In the genomic region with DNA sequence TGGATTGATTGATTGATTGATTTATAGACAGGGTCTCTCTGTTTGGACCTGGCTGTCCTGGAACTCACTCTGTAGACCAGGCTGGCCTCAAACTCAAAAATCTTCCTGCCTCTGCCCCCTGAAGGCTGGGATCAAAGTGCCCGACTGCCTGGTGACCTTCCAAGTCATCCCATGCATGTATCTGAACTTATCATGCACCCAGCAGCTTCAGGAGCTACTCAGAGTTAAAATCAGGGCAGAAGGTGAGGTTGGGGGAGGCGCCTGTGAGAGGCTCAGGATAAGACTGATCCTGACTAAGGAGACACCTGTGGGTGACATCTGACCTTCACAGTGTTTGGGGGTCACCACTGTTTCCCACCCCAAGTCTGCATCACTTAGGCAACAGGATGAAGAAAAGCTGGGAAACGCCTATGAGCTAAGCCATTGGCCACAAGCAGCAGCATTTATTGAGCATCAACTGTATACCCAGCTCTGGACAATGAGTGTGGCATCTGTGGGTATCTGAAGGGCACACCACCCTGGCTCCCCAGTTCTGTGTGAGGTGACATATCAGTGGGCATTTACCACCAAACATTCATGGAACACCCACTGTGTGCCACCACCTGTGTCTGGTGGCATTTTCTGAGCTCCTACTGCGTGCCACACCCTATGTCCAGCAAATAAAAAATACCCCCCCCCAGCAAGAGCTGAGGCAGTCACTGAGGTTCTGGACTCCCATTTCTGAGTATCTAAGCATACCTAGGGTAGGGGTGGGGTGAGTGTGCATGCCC, we compare ENCODE assay signal across 9 mouse cellular contexts. TPM values are rescaled to one million over a fixed set of nuclear protein-coding genes. Genes with fewer than 3 reads are reported as not detected.
DNase-seq lines count a peak whose midpoint lies in the region; ATAC-seq and TF ChIP-seq lines count a peak whose summit lies in the region.
"Had no signal": no experiment of that assay in that cellular context is flagged by ENCODE, and none has a peak within 500 bp of the region (broad histone marks: within the 10 kb centered on the region; RNA-seq: fewer than 3 reads in every experiment).

No protein-coding gene starts in this region.

- H3K79me2 ChIP-seq in C2C12 (ENCODE audit: control insufficient read depth, insufficient read depth), result peaks cover 99% of the 10 kb centered on the region

- peak overlapping the region; percentile 95; the same call in 1 of the 2 replicates for H3K4me2 ChIP-seq in heart, postnatal 0 days (ENCODE audit: low read depth, low read length)

- peaks cover 34% of the 10 kb centered on the region for H3K4me1 ChIP-seq in heart, postnatal 0 days (ENCODE audit: control insufficient read depth, insufficient read depth)

- WGBS in heart, postnatal 0 days, result 78% methylated on average over 4 of the region's 4 CpGs

- peaks cover 88% of the 10 kb centered on the region for H3K79me3 ChIP-seq in C2C12 (ENCODE audit: low read depth)

- peak; percentile 5 to 9 for DNase-seq in heart, adult 18-20 months
- DNase-seq in heart, postnatal 25 days (ENCODE audit: low spot score), result no peak
- peak; percentile 1 to 18 for DNase-seq in cerebellum, postnatal 4 days (ENCODE audit: low spot score in 2 of 2)
- no peak for DNase-seq in heart, postnatal 0 days (ENCODE audit: low spot score)
- DNase-seq in kidney, postnatal 10 days, result peak; percentile 20
- no peak for DNase-seq in spleen, postnatal 36 days (ENCODE audit: low spot score in 2 of 2)

- H3K36me3 ChIP-seq in C2C12 (ENCODE audit: control insufficient read depth, insufficient read depth), result peaks cover 48% of the 10 kb centered on the region
- H3K36me3 ChIP-seq in heart, postnatal 0 days (replicated peaks; ENCODE audit: control insufficient read depth, insufficient read depth, low read length), result peaks cover 17% of the 10 kb centered on the region

- H3K27me3 ChIP-seq in C2C12 (ENCODE audit: control insufficient read depth, insufficient read depth, insufficient read length), result no peaks in the 10 kb centered on the region
- no peaks in the 10 kb centered on the region for H3K27me3 ChIP-seq in heart, postnatal 0 days (ENCODE audit: control insufficient read depth, insufficient read depth, low read length)

- intact Hi-C loops in heart, postnatal 25 days (cut with DNase I), result no loop called here

- no peak for TF ChIP-seq CTCF in C2C12 (IDR thresholded peaks at IDR 0.05; ENCODE audit: control insufficient read depth, insufficient read depth, insufficient read length)
- no peak for TF ChIP-seq CTCF in heart, postnatal 0 days (IDR thresholded peaks at IDR 0.05; ENCODE audit: low read depth)

- H3K9ac ChIP-seq in heart, postnatal 0 days (replicated peaks; ENCODE audit: low read depth, low read length), result no peak overlapping the region

- H3K9me3 ChIP-seq in heart, postnatal 0 days (replicated peaks; ENCODE audit: control insufficient read depth, low read length), result no peaks in the 10 kb centered on the region

- peak overlapping the region; percentile 91 for H3K4me3 ChIP-seq in C2C12 (ENCODE audit: insufficient read depth, poor library complexity, severe bottlenecking)
- H3K4me3 ChIP-seq in heart, postnatal 0 days (ENCODE audit: low read depth, low read length), result no peak overlapping the region
- H3K4me3 ChIP-seq: erythroblast, embryonic 14.5 days had no signal

- H3K27ac ChIP-seq in heart, postnatal 0 days (ENCODE audit: low read depth), result peak overlapping the region; percentile 83; the same call in 1 of the 2 replicates

- no peak for TF ChIP-seq EP300 in heart, postnatal 0 days (IDR thresholded peaks at IDR 0.05; ENCODE audit: low read depth)

- H3ac ChIP-seq in C2C12 (ENCODE audit: control insufficient read depth, insufficient read length, low read depth), result peak overlapping the region; percentile 62

- no peak for ATAC-seq in heart, postnatal 0 days (ENCODE audit: insufficient read depth, low read depth)
- no peak for ATAC-seq in megakaryocyte progenitor cell, adult 5-6 weeks (replicated peaks; ENCODE audit: poor library complexity)

TF ChIP-seq in C2C12, 6 proteins besides CTCF, POLR2A, EP300 and RAD21:
- TF ChIP-seq CEBPB (IDR thresholded peaks at IDR 0.05; ENCODE audit: low read depth) (no peak), FOSL1 (IDR thresholded peaks at IDR 0.05; ENCODE audit: insufficient read depth, low read length, poor library complexity, severe bottlenecking) (no peak), MYOD1 (IDR thresholded peaks at IDR 0.05; ENCODE audit: control insufficient read depth, insufficient read length, low read depth) (no peak), MAX (IDR thresholded peaks at IDR 0.05) (no peak), USF1 (IDR thresholded peaks at IDR 0.05; ENCODE audit: low read depth) (no peak), MYOG (IDR thresholded peaks at IDR 0.05; ENCODE audit: control insufficient read depth, extremely low read depth, insufficient read length) (no peak)
TF ChIP-seq in C2C12: peak in this region for 0.

RNA-seq across cellular contexts. Expression of a gene that starts 30.8 kb away (rescaled TPM):
- total RNA-seq in heart, adult 18-20 months (2021), result 1 to 10 TPM; 1.9 to 2.2 TPM
- 1 to 10 TPM; 2.0 TPM for total RNA-seq in heart, postnatal 25 days (2021)
- 0.32 TPM for polyA plus RNA-seq in C2C12 (2012; fragmentation: generic; extraction: Trizol)
- 6.6 and 7.8 TPM in 2 replicates for total RNA-seq in heart, postnatal 0 days (2014; rRNA removed; ENCODE audit: low replicate concordance)
- 3.3 and 3.8 TPM in 2 replicates for polyA plus RNA-seq in heart, postnatal 0 days (2015; fragmentation: Nextera tagmentation; extraction: Ambion mirVana)
- total RNA-seq in megakaryocyte progenitor cell, adult 5-6 weeks (2015), result 31.0 and 31.4 TPM in 2 replicates
- 7.5 and 17.1 TPM in 2 replicates for total RNA-seq in megakaryocyte progenitor cell, adult 5-6 weeks (2017)
- polyA plus RNA-seq: erythroblast, embryonic 14.5 days had no signal

RNA-seq across cellular contexts. Expression of a gene that starts 31.8 kb away (rescaled TPM):
- 10 to 100 TPM; 91.0 to 93.4 TPM for total RNA-seq in heart, adult 18-20 months (2021)
- 100 to 1,000 TPM; 110 to 130 TPM for total RNA-seq in heart, postnatal 25 days (2021)
- 86.7 TPM for polyA plus RNA-seq in C2C12 (2012; fragmentation: generic; extraction: Trizol)
- 24.6 and 47.6 TPM in 2 replicates for total RNA-seq in heart, postnatal 0 days (2014; rRNA removed; ENCODE audit: low replicate concordance)
- polyA plus RNA-seq in heart, postnatal 0 days (2015; fragmentation: Nextera tagmentation; extraction: Ambion mirVana), result 73.7 and 77.9 TPM in 2 replicates
- total RNA-seq in megakaryocyte progenitor cell, adult 5-6 weeks (2015), result 35.5 and 36.8 TPM in 2 replicates
- total RNA-seq in megakaryocyte progenitor cell, adult 5-6 weeks (2017), result 4.0 and 5.0 TPM in 2 replicates

RNA-seq across cellular contexts. Expression of a gene that starts 34.9 kb away (rescaled TPM):
- under 1 TPM in 1 of 2 experiments, not detected in 1; 0.51 TPM for total RNA-seq in heart, adult 18-20 months (2021)
- under 1 TPM in 1 of 2 experiments, not detected in 1; 0.70 TPM for total RNA-seq in heart, postnatal 25 days (2021)
- 0.20 TPM for polyA plus RNA-seq in C2C12 (2012; fragmentation: generic; extraction: Trizol)
- total RNA-seq in heart, postnatal 0 days (2014; rRNA removed; ENCODE audit: low replicate concordance), result not detected in 2 replicates
- 0.45 and 0.70 TPM in 2 replicates for polyA plus RNA-seq in heart, postnatal 0 days (2015; fragmentation: Nextera tagmentation; extraction: Ambion mirVana)
- total RNA-seq in megakaryocyte progenitor cell, adult 5-6 weeks (2015), result not detected in 2 replicates
- total RNA-seq in megakaryocyte progenitor cell, adult 5-6 weeks (2017), result 0.46 TPM in 1 of 2 replicates, not detected in the other

RNA-seq across cellular contexts. Expression of a gene that starts 39.4 kb away (rescaled TPM):
- total RNA-seq in heart, adult 18-20 months (2021), result 1 to 10 TPM in 1 of 2 experiments, under 1 TPM in 1; 0.65 to 2.3 TPM
- total RNA-seq in heart, postnatal 25 days (2021), result under 1 TPM; 0.61 to 0.78 TPM
- 1.7 TPM for polyA plus RNA-seq in C2C12 (2012; fragmentation: generic; extraction: Trizol)
- total RNA-seq in heart, postnatal 0 days (2014; rRNA removed; ENCODE audit: low replicate concordance), result 0.11 TPM in 1 of 2 replicates, not detected in the other
- polyA plus RNA-seq in heart, postnatal 0 days (2015; fragmentation: Nextera tagmentation; extraction: Ambion mirVana), result 0.43 and 1.1 TPM in 2 replicates
- 2.6 and 3.0 TPM in 2 replicates for total RNA-seq in megakaryocyte progenitor cell, adult 5-6 weeks (2015)
- 0.62 and 1.7 TPM in 2 replicates for total RNA-seq in megakaryocyte progenitor cell, adult 5-6 weeks (2017)

RNA-seq across cellular contexts. Expression of a gene that starts 39.4 kb away (rescaled TPM):
- 10 to 100 TPM; 49.9 to 59.6 TPM for total RNA-seq in heart, adult 18-20 months (2021)
- 10 to 100 TPM; 52.0 to 56.2 TPM for total RNA-seq in heart, postnatal 25 days (2021)
- polyA plus RNA-seq in C2C12 (2012; fragmentation: generic; extraction: Trizol), result 148 TPM
- 123 and 139 TPM in 2 replicates for total RNA-seq in heart, postnatal 0 days (2014; rRNA removed; ENCODE audit: low replicate concordance)
- 75.2 and 77.6 TPM in 2 replicates for polyA plus RNA-seq in heart, postnatal 0 days (2015; fragmentation: Nextera tagmentation; extraction: Ambion mirVana)
- 9.3 and 13.7 TPM in 2 replicates for total RNA-seq in megakaryocyte progenitor cell, adult 5-6 weeks (2015)
- 36.5 and 52.5 TPM in 2 replicates for total RNA-seq in megakaryocyte progenitor cell, adult 5-6 weeks (2017)

Comparison
In these comparisons a context has a peak if more than half of its experiments do, and no peak if none do; other contexts are left out.
1. DNase-seq: peak in heart, adult 18-20 months (2 of 2), cerebellum, postnatal 4 days (2 of 2) and kidney, postnatal 10 days (single experiment); none in heart, postnatal 25 days (single experiment), heart, postnatal 0 days (single experiment) and spleen, postnatal 36 days (0 of 2).